Mouse (Mus musculus) embryonic fibroblast, embryonic 13.5 days (primary cell): ENCODE measurements at regions not wholly inside any gene's neighbourhood (a gene's known extent, or its start where the extent isn't known, plus 50 kb on each side); places are given as distances from the start of the nearest gene placed in this dataset.
A peak's percentile ranks its signal among the peaks of the same experiment; 100 is the strongest.

Experiments
- H3K27ac ChIP-seq: 2 replicates; pipeline ENCODE4 v1.5.1; 2012; ENCODE audit warnings: low read length, control low read depth, inconsistent platforms; ENCODE audit not compliant: insufficient read depth
- H3K4me1 ChIP-seq: 2 replicates; pipeline ENCODE4 v1.6.1; 2011; ENCODE audit warnings: low read length; ENCODE audit not compliant: control insufficient read depth, insufficient read depth
- H3K4me3 ChIP-seq: 2 replicates; pipeline ENCODE4 v1.5.1; 2011; ENCODE audit warnings: mild to moderate bottlenecking, control low read depth, low read length; ENCODE audit not compliant: insufficient read depth
- CTCF ChIP-seq: IDR thresholded peaks from 2 replicates; pipeline ENCODE4 v1.5.1; 2011; ENCODE audit warnings: mild to moderate bottlenecking, control low read depth, low read length, moderate library complexity, borderline replicate concordance; ENCODE audit not compliant: insufficient read depth
- POLR2A ChIP-seq: IDR thresholded peaks from 2 replicates; pipeline ENCODE4 v1.6.1; 2011; ENCODE audit warnings: low read depth, mild to moderate bottlenecking, control low read depth, low read length, moderate library complexity

- TF ChIP-seq POLR2A (no peak), CTCF (no peak)
- Histone ChIP-seq H3K4me3 (no peak overlapping the region), H3K4me1 (no peaks in the 10 kb centered on the region), H3K27ac (no peak overlapping the region)
Measured at GRCm38 (mm10) chr19:6664311-6664952, 121.6 kb upstream of the Slc22a12 start.

- H3K4me3 ChIP-seq = no peak overlapping the region
- no peaks in the 10 kb centered on the region for H3K4me1 ChIP-seq
- no peak overlapping the region for H3K27ac ChIP-seq
- TF ChIP-seq POLR2A (no peak), CTCF (peak; percentile 91)
Measured at GRCm38 (mm10) chr19:6663391-6663790, 120.6 kb upstream of the Slc22a12 start.

DNA sequence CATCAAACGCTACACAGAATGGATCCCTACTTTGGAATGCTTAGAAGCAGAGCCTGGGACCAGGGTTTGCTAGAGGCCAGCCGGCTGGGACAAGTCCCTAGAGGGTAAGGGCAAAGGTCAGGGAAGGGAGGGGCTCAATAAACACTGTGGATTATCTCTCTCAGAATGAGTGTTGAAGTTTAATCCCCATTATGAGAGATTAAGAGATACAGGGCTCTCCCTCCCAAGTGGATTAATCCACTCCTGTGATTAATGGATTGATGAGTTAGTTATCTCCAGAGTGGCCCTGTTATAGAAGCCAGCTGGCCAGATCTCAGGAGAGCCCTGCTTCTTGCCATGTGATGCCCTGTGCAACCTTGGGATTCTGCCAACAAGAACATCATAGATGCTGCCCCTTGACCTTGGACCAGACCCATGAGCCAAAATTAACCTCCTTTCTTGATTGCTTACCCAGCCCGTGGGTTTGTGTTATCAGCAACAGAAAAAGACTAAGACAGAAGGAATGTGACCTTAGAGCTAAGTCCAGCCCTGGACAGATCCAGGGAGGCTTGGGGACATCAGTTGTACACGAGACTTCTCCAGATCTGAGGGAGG is 119.6 kb upstream of the Slc22a12 start:
- Histone ChIP-seq H3K4me1 (no peaks in the 10 kb centered on the region), H3K4me3 (no peak overlapping the region)
- TF ChIP-seq POLR2A (no peak), CTCF (no peak)

DNA sequence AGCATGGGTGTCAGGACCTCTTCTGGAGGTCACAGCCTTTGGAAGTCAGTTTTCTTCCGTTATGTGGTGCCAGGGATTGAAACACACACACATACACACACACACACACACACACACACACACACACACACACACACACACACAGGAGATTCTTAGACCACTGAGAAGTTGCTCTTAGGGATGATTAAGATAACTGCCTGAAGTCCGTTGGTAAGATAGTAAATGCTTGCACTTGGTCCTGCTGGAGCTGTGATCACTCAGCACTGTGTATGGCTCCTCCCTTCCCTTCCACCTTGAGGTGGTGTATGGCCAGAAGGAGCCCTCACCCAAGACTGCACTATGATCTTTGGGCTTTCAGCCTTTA is 118.7 kb upstream of the Slc22a12 start:
- TF ChIP-seq POLR2A = no peak
- no peak for TF ChIP-seq CTCF
- no peak overlapping the region for H3K27ac ChIP-seq
- H3K4me1 ChIP-seq = no peaks in the 10 kb centered on the region
- H3K4me3 ChIP-seq = no peak overlapping the region

More for the DNA sequence above, 119.6 kb upstream of the Slc22a12 start:
- H3K27ac ChIP-seq = no peak overlapping the region

DNA sequence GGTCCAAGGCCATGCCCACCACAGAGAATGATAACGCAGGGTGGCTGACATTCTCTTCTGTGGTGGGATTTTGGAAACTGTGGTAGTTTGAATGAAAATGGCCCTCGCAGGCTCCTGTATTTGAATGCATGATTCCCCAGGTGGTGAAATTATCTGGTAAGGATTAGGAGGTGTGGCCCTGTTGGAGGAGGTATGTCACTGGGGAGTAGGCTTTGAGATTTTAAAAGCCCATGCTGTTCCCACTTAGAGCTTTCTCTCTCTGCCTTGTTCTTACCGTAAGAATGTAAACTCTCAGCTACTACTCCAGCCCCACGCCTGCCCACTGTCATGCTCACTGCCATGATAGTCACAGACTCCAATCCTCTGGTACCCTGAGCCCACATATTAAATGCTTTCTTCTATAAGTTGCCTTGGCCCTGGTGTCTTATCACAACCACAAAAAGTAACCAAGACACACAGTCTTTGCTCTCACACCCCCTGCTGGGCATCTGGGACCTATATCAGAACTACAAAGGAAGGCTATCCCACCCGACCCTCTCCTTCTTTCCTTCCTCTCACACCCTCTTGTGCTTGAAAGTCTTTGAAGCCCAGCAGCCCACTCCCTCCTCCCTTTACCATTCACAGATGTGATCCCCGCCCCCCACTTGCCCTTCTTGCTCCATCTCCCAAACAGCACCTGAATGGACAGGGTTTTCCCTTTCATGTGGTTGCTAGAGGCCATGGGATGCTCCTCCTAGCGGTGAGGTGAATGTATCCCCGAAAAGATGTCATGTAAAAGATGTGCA is 118.1 kb upstream of the Slc22a12 start:
- Histone ChIP-seq H3K27ac (no peak overlapping the region), H3K4me3 (no peak overlapping the region), H3K4me1 (no peaks in the 10 kb centered on the region)
- no peak for TF ChIP-seq POLR2A
- TF ChIP-seq CTCF = no peak

DNA sequence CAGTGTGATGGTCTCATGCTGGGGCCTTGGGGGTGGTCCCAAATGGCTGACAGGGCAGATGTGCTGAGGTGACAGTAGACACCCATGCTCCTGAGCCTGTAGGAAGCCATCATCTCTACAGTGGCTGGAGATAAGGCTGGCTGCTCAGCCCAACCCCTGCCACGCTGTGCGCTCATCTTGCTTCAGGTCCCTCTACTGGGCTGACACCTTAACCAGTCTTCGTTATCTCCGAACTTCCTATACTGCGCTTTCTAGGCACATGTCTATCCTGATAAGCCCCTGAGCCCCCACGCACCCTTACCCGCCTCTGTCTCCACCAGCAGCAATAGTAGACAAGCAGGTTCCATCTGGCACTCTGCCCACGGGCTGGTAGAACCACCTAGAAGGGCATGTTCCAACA is 117.3 kb upstream of the Slc22a12 start:
- no peak overlapping the region for H3K27ac ChIP-seq
- no peak overlapping the region for H3K4me3 ChIP-seq
- H3K4me1 ChIP-seq = no peaks in the 10 kb centered on the region
- TF ChIP-seq POLR2A (no peak), CTCF (no peak)

GRCm38 (mm10) chr19:6654550-6654949 is 111.7 kb upstream of the Slc22a12 start:
- TF ChIP-seq POLR2A (no peak), CTCF (no peak)
- Histone ChIP-seq H3K27ac (no peak overlapping the region), H3K4me1 (no peaks in the 10 kb centered on the region), H3K4me3 (no peak overlapping the region)

DNA sequence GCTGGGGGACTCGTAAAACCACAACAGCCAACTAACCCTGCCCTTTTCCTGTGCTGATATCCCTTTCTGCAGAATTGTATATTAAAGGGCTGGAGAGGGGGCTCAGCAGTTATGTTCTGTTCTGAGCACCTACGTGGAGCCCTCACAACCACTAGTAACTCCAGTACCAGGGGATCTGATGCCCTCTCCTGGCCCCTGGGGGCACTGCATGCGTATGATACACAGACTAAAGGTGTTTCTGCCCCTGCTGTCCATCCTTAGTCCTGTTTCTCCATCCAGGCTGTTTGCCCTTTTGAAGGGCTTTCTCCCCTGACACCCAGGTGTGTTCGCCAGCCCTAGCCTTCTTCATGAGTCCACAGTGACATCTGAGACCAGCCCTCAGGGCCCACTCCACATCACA is 109.9 kb upstream of the Slc22a12 start:
- Histone ChIP-seq H3K27ac (no peak overlapping the region), H3K4me3 (no peak overlapping the region)

DNA sequence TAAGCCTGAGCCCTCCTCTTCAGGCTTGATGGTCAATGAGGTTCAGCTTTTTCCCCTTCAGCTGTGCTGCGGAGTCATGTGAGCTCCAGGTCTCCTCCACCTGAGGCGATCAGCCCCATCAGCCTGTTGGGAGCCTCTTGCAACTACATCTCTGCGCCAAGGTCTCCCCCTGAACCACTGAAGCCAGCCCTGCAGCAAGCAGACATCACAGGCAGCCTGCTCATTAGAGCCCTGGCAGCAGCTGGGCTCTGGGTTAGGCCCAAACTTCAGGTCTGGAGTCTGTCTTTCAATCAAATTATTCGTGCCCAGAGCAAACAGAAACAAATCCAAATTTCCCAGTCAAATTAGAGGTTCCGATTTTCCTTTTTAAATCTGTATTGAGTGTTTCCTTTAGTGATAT is 108.4 kb upstream of the Slc22a12 start:
- TF ChIP-seq CTCF (no peak), POLR2A (no peak)
- Histone ChIP-seq H3K27ac (no peak overlapping the region), H3K4me3 (no peak overlapping the region)

More for the DNA sequence above, 109.9 kb upstream of the Slc22a12 start:
- H3K4me1 ChIP-seq = no peaks in the 10 kb centered on the region
- 0 out of 2 replicates have a peak, but pooled peaks have one; percentile 5 for TF ChIP-seq CTCF
- no peak for TF ChIP-seq POLR2A

DNA sequence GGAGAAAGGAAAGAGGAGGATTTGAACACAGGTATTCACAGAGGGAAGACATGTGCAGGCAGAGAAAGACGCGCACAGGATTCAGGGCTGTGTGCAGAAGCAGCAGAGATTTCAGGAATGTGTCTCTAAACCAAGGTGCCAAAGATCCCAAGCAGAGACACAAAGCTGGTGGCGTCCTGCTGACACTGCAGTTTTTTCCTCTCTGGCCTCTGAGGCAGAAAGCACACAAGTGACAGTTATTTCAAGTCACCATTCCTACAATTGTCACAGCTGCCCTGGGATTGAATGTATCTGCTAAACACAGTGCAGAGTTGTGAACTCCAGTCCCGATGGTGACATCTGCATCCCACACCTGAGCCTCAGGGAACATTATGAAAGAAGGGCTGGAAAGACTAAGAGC is 107.1 kb upstream of the Slc22a12 start:
- TF ChIP-seq CTCF (no peak), POLR2A (no peak)
- Histone ChIP-seq H3K4me3 (no peak overlapping the region), H3K4me1 (no peaks in the 10 kb centered on the region), H3K27ac (no peak overlapping the region)

More for the DNA sequence above, 108.4 kb upstream of the Slc22a12 start:
- H3K4me1 ChIP-seq = no peaks in the 10 kb centered on the region
